Mouse (Mus musculus) kidney, adult 2 months (tissue): ENCODE measurements at regions not wholly inside any gene's neighbourhood (a gene's known extent, or its start where the extent isn't known, plus 50 kb on each side); places are given as distances from the start of the nearest gene placed in this dataset.

Experiments
- DNase-seq: peaks from one replicate; pipeline ENCODE4 v3.0.0; 2021
- H3K27ac ChIP-seq: fragments of 200-500 bp; 2 replicates; pipeline ENCODE4 v1.5.1; 2012; ENCODE audit warnings: low read depth, low read length, control low read depth, inconsistent platforms; ENCODE audit not compliant: insufficient read depth
- H3K27me3 ChIP-seq: fragments of 200-500 bp; replicated peaks from 2 replicates; pipeline ENCODE4 v1.6.1; 2012; ENCODE audit warnings: mild to moderate bottlenecking, moderate library complexity, low read length, inconsistent platforms; ENCODE audit not compliant: control insufficient read depth, insufficient read depth
- H3K36me3 ChIP-seq: fragments of 200-500 bp; 2 replicates; pipeline ENCODE4 v1.6.1; 2012; ENCODE audit warnings: mild to moderate bottlenecking, moderate library complexity, low read length, inconsistent platforms; ENCODE audit not compliant: control insufficient read depth, insufficient read depth
- H3K4me1 ChIP-seq: fragments of 200-500 bp; 2 replicates; pipeline ENCODE4 v1.6.1; 2011; ENCODE audit warnings: low read length; ENCODE audit not compliant: control insufficient read depth, insufficient read depth
- H3K4me3 ChIP-seq: fragments of 200-500 bp; 2 replicates; pipeline ENCODE4 v1.5.1; 2011; ENCODE audit warnings: mild to moderate bottlenecking, low read depth, low read length, control low read depth; ENCODE audit not compliant: insufficient read depth
- CTCF ChIP-seq: fragments of 200-500 bp; conservative IDR thresholded peaks from 2 replicates; pipeline ENCODE4 v1.5.1; 2011; ENCODE audit warnings: low read depth, mild to moderate bottlenecking, control low read depth, low read length, moderate library complexity, mixed read lengths; ENCODE audit not compliant: insufficient read depth, insufficient read length
- POLR2A ChIP-seq: fragments of 200-500 bp; IDR thresholded peaks from one replicate; pipeline ENCODE4 v1.6.1; 2011; ENCODE audit warnings: low read depth, low read length, control low read depth
- WGBS: fragments of 180-500 bp; shearing (Covaris S2); methylation state at CpG from one replicate; pipeline ENCODE4 v1.1.7; 2018; 5-methylcytosine and 5-hydroxymethylcytosine counted together

GRCm38 (mm10) chr6:100132916-100133600, 154.2 kb downstream of the Rybp start:
- Histone ChIP-seq H3K27me3 (no peaks in the 10 kb centered on the region), H3K4me1 (no peaks in the 10 kb centered on the region), H3K36me3 (no peaks in the 10 kb centered on the region), H3K4me3 (no peak overlapping the region), H3K27ac (no peak overlapping the region)
- DNase-seq = no peak
- WGBS = 49% methylated on average over 4 of the region's 4 CpGs
- TF ChIP-seq POLR2A = no peak
- TF ChIP-seq CTCF = no peak

GRCm38 (mm10) chr6:100127221-100128143, 159.8 kb downstream of the Rybp start:
- 0 out of 2 replicates have a peak, but pooled peaks have one; percentile 23 for TF ChIP-seq CTCF
- TF ChIP-seq POLR2A = no peak
- Histone ChIP-seq H3K27me3 (no peaks in the 10 kb centered on the region), H3K36me3 (no peaks in the 10 kb centered on the region), H3K27ac (no peak overlapping the region), H3K4me1 (no peaks in the 10 kb centered on the region), H3K4me3 (no peak overlapping the region)
- DNase-seq = peak; percentile 90
- WGBS = 36% methylated on average over 15 of the region's 15 CpGs

GRCm38 (mm10) chr6:100126736-100127135, 160.5 kb downstream of the Rybp start:
- WGBS = 71% methylated on average over 8 of the region's 8 CpGs
- no peak for DNase-seq
- no peak overlapping the region for H3K27ac ChIP-seq
- no peaks in the 10 kb centered on the region for H3K27me3 ChIP-seq
- H3K4me1 ChIP-seq = no peaks in the 10 kb centered on the region
- no peaks in the 10 kb centered on the region for H3K36me3 ChIP-seq
- H3K4me3 ChIP-seq = no peak overlapping the region
- TF ChIP-seq CTCF (no peak), POLR2A (no peak)

- DNase-seq = no peak
- no peaks in the 10 kb centered on the region for H3K4me1 ChIP-seq
- no peak overlapping the region for H3K4me3 ChIP-seq
- H3K27me3 ChIP-seq = no peaks in the 10 kb centered on the region
- TF ChIP-seq CTCF = no peak
- no peak for TF ChIP-seq POLR2A
- H3K36me3 ChIP-seq = no peaks in the 10 kb centered on the region
- WGBS = 69% methylated on average over 3 of the region's 3 CpGs
- no peak overlapping the region for H3K27ac ChIP-seq
These were observed 161.0 kb downstream of the Rybp start for GRCm38 (mm10) chr6:100126326-100126725.

GRCm38 (mm10) chr6:100121240-100121639, 166.0 kb downstream of the Rybp start:
- Histone ChIP-seq H3K27ac (no peak overlapping the region), H3K36me3 (no peaks in the 10 kb centered on the region), H3K4me1 (no peaks in the 10 kb centered on the region), H3K4me3 (no peak overlapping the region), H3K27me3 (no peaks in the 10 kb centered on the region)
- no peak for DNase-seq
- 67% methylated on average over 6 of the region's 6 CpGs for WGBS
- TF ChIP-seq POLR2A (no peak), CTCF (no peak)

- H3K4me3 ChIP-seq = no peak overlapping the region
- TF ChIP-seq CTCF (no peak), POLR2A (no peak)
- H3K27ac ChIP-seq = no peak overlapping the region
- H3K36me3 ChIP-seq = no peaks in the 10 kb centered on the region
- 86% methylated on average over 16 of the region's 16 CpGs for WGBS
- H3K27me3 ChIP-seq = no peaks in the 10 kb centered on the region
- DNase-seq = no peak
- H3K4me1 ChIP-seq = no peaks in the 10 kb centered on the region
These were observed 167.0 kb downstream of the Rybp start for GRCm38 (mm10) chr6:100120017-100120944.
